Mouse (Mus musculus): Measurements from ENCODE around the gene Akap1.

GRCm38 (mm10) chr11:88830257-88830804 is 34.1 kb downstream of the Akap1 start:
- TF ChIP-seq CTCF (IDR thresholded peaks at IDR 0.05; ENCODE audit: low read depth, low read length) (peak; percentile 55), TAL1 (conservative IDR thresholded peaks at IDR 0.05; ENCODE audit: low read depth, low read length) (no peak)

Data from G1E (cell line).